Mouse (Mus musculus) midbrain, embryonic 12.5 days (tissue): ENCODE results near the gene Rassf1. TPM values are rescaled to one million over a fixed set of nuclear protein-coding genes. Genes with fewer than 3 reads are reported as not detected.

Experiments
- ATAC-seq: fragments of 200-750 bp; cut with Nextera tagmentation; 2 replicates; pipeline ENCODE4 v1.8.0; 2017; ENCODE audit warnings: low read depth, moderate TSS enrichment, moderate library complexity; ENCODE audit not compliant: low FRiP score
- H3K27ac ChIP-seq: fragments of 300-500 bp; sonication (generic); replicated peaks from 2 replicates; pipeline ENCODE4 v1.5.1; 2016; ENCODE audit warnings: mild to moderate bottlenecking
- H3K27me3 ChIP-seq: fragments of 300-500 bp; sonication (generic); 2 replicates; pipeline ENCODE4 v1.6.1; 2016; ENCODE audit warnings: mild to moderate bottlenecking
- H3K36me3 ChIP-seq: fragments of 300-500 bp; sonication (generic); 2 replicates; pipeline ENCODE4 v1.6.1; 2016
- H3K4me1 ChIP-seq: fragments of 300-500 bp; sonication (generic); 2 replicates; pipeline ENCODE4 v1.6.1; 2016
- H3K4me2 ChIP-seq: fragments of 300-500 bp; sonication (generic); replicated peaks from 2 replicates; pipeline ENCODE4 v1.6.1; 2016; ENCODE audit warnings: mild to moderate bottlenecking, moderate library complexity
- H3K4me3 ChIP-seq: fragments of 300-500 bp; sonication (generic); 2 replicates; pipeline ENCODE4 v1.5.1; 2016; ENCODE audit warnings: mild to moderate bottlenecking
- H3K9ac ChIP-seq: fragments of 300-500 bp; sonication (generic); replicated peaks from 2 replicates; pipeline ENCODE4 v1.6.1; 2016; ENCODE audit warnings: mild to moderate bottlenecking, moderate library complexity
- H3K9me3 ChIP-seq: fragments of 300-500 bp; sonication (generic); 2 replicates; pipeline ENCODE4 v1.6.1; 2016; ENCODE audit warnings: mild to moderate bottlenecking
- WGBS: fragments of 180-500 bp; shearing (Covaris S2); methylation state at CpG from one replicate; pipeline ENCODE4 v1.1.7; 2016; 5-methylcytosine and 5-hydroxymethylcytosine counted together
- polyA plus RNA-seq: library from polyadenylated mRNA; unstranded; fragments of >200 nt; fragmentation: Nextera tagmentation; extraction: Ambion mirVana; gene quantifications from 2 replicates; pipeline ENCODE4 v1.2.1, GENCODE M21; 2016

The Rassf1 gene
- 43.6 and 48.9 TPM in 2 replicates for polyA plus RNA-seq

- under 1% methylated on average over 63 of the region's 63 CpGs for WGBS
- Histone ChIP-seq H3K27ac (no peak within 1 kb of the TSS), H3K27me3 (peaks cover 64% of the 10 kb centered on the region)
Observed at GRCm38 (mm10) chr9:107551117-107551889, at the start of gene Rassf1. TSS of gene Rassf1 (plus strand) at chr9:107551555.

GRCm38 (mm10) chr9:107502131-107502846 lies 49.1 kb upstream of the Rassf1 start:
- Histone ChIP-seq H3K27me3 (no peaks in the 10 kb centered on the region), H3K9me3 (no peaks in the 10 kb centered on the region), H3K27ac (no peak overlapping the region), H3K4me1 (peaks cover 19% of the 10 kb centered on the region), H3K4me3 (no peak overlapping the region), H3K36me3 (no peaks in the 10 kb centered on the region), H3K9ac (no peak overlapping the region), H3K4me2 (no peak overlapping the region)
- ATAC-seq = no peak
- 95% methylated on average over 12 of the region's 12 CpGs for WGBS

More at GRCm38 (mm10) chr9:107551117-107551889, at the start of gene Rassf1:
- H3K9ac ChIP-seq = peak within 1 kb of the TSS; percentile 54
- no peak for ATAC-seq
- peak within 1 kb of the TSS; percentile 58 for H3K4me2 ChIP-seq
- no peaks in the 10 kb centered on the region for H3K36me3 ChIP-seq
- H3K4me1 ChIP-seq = peaks cover 60% of the 10 kb centered on the region
- no peaks in the 10 kb centered on the region for H3K9me3 ChIP-seq
- H3K4me3 ChIP-seq = peak within 1 kb of the TSS; percentile 36

GRCm38 (mm10) chr9:107504662-107505537 lies 46.5 kb upstream of the Rassf1 start:
- H3K9ac ChIP-seq = no peak overlapping the region
- no peaks in the 10 kb centered on the region for H3K27me3 ChIP-seq
- H3K36me3 ChIP-seq = no peaks in the 10 kb centered on the region
- H3K9me3 ChIP-seq = no peaks in the 10 kb centered on the region
- peaks cover 38% of the 10 kb centered on the region for H3K4me1 ChIP-seq
- no peak for ATAC-seq
- peak overlapping the region; percentile 58; the same call in 1 of the 2 replicates for H3K27ac ChIP-seq
- H3K4me2 ChIP-seq = no peak overlapping the region
- no peak overlapping the region for H3K4me3 ChIP-seq
- WGBS = 77% methylated on average over 19 of the region's 19 CpGs

GRCm38 (mm10) chr9:107508266-107508665 lies 43.1 kb upstream of the Rassf1 start:
- Histone ChIP-seq H3K4me2 (no peak overlapping the region), H3K4me3 (no peak overlapping the region), H3K9me3 (no peaks in the 10 kb centered on the region), H3K9ac (no peak overlapping the region), H3K27me3 (no peaks in the 10 kb centered on the region), H3K4me1 (peaks cover 59% of the 10 kb centered on the region), H3K36me3 (no peaks in the 10 kb centered on the region), H3K27ac (peak overlapping the region; percentile 31; the same call in 1 of the 2 replicates)
- WGBS = 56% methylated on average over 10 of the region's 10 CpGs
- no peak for ATAC-seq

- H3K27ac ChIP-seq = peak overlapping the region; percentile 76
- 89% methylated on average over 14 of the region's 14 CpGs for WGBS
- no peak for ATAC-seq
- no peak overlapping the region for H3K4me3 ChIP-seq
- H3K9ac ChIP-seq = 0 out of 2 replicates have a peak overlapping the region, but pooled peaks have one; percentile 6
- H3K4me1 ChIP-seq = peaks cover 51% of the 10 kb centered on the region
- H3K27me3 ChIP-seq = no peaks in the 10 kb centered on the region
- no peaks in the 10 kb centered on the region for H3K9me3 ChIP-seq
- H3K36me3 ChIP-seq = no peaks in the 10 kb centered on the region
- no peak overlapping the region for H3K4me2 ChIP-seq
Observed at GRCm38 (mm10) chr9:107510384-107511100, 40.8 kb upstream of the Rassf1 start.

GRCm38 (mm10) chr9:107511436-107511835 lies 39.9 kb upstream of the Rassf1 start:
- Histone ChIP-seq H3K27me3 (no peaks in the 10 kb centered on the region), H3K4me2 (no peak overlapping the region), H3K9me3 (no peaks in the 10 kb centered on the region), H3K9ac (no peak overlapping the region), H3K4me3 (no peak overlapping the region), H3K4me1 (peaks cover 51% of the 10 kb centered on the region), H3K27ac (peak overlapping the region; percentile 76), H3K36me3 (no peaks in the 10 kb centered on the region)
- ATAC-seq = peak; percentile 45; the same call in 1 of the 2 replicates
- WGBS = 57% methylated on average over 8 of the region's 8 CpGs

GRCm38 (mm10) chr9:107512326-107512725 lies 39.0 kb upstream of the Rassf1 start:
- Histone ChIP-seq H3K27ac (peak overlapping the region; percentile 76), H3K27me3 (no peaks in the 10 kb centered on the region), H3K9ac (no peak overlapping the region), H3K4me3 (no peak overlapping the region), H3K4me1 (peaks cover 42% of the 10 kb centered on the region), H3K9me3 (no peaks in the 10 kb centered on the region), H3K36me3 (no peaks in the 10 kb centered on the region), H3K4me2 (no peak overlapping the region)
- 55% methylated on average over 16 of the region's 16 CpGs for WGBS
- ATAC-seq = no peak

GRCm38 (mm10) chr9:107514303-107514955 lies 36.9 kb upstream of the Rassf1 start:
- Histone ChIP-seq H3K4me2 (no peak overlapping the region), H3K9me3 (no peaks in the 10 kb centered on the region), H3K36me3 (no peaks in the 10 kb centered on the region), H3K4me3 (no peak overlapping the region), H3K27ac (peak overlapping the region; percentile 11; the same call in 1 of the 2 replicates), H3K4me1 (peaks cover 25% of the 10 kb centered on the region), H3K27me3 (peaks cover 5% of the 10 kb centered on the region; the same call in 1 of the 2 replicates), H3K9ac (no peak overlapping the region; the same call in 1 of the 2 replicates)
- 27% methylated on average over 14 of the region's 14 CpGs for WGBS
- 0 out of 2 replicates have a peak, but pooled peaks have one; percentile 34 for ATAC-seq

GRCm38 (mm10) chr9:107520331-107520730 lies 31.0 kb upstream of the Rassf1 start:
- H3K4me2 ChIP-seq = no peak overlapping the region
- no peaks in the 10 kb centered on the region for H3K9me3 ChIP-seq
- H3K36me3 ChIP-seq = no peaks in the 10 kb centered on the region
- 0 out of 2 replicates have a peak overlapping the region, but pooled peaks have one; percentile 49 for H3K27ac ChIP-seq
- H3K4me3 ChIP-seq = no peak overlapping the region
- no peak; the same call in 1 of the 2 replicates for ATAC-seq
- peaks cover 36% of the 10 kb centered on the region for H3K27me3 ChIP-seq
- H3K9ac ChIP-seq = no peak overlapping the region
- 39% methylated on average over 6 of the region's 6 CpGs for WGBS
- peaks cover 24% of the 10 kb centered on the region for H3K4me1 ChIP-seq

GRCm38 (mm10) chr9:107521190-107521589 lies 30.2 kb upstream of the Rassf1 start:
- H3K4me1 ChIP-seq = peaks cover 26% of the 10 kb centered on the region
- H3K9me3 ChIP-seq = no peaks in the 10 kb centered on the region
- no peaks in the 10 kb centered on the region for H3K36me3 ChIP-seq
- 0 out of 2 replicates have a peak overlapping the region, but pooled peaks have one; percentile 3 for H3K9ac ChIP-seq
- H3K27ac ChIP-seq = peak overlapping the region; percentile 49; the same call in 1 of the 2 replicates
- ATAC-seq = no peak
- no peak overlapping the region for H3K4me3 ChIP-seq
- no peak overlapping the region for H3K4me2 ChIP-seq
- 70% methylated on average over 5 of the region's 5 CpGs for WGBS
- peaks cover 45% of the 10 kb centered on the region for H3K27me3 ChIP-seq
